Mouse (Mus musculus) MEL (cell line): ENCODE data around the gene Magi2.

ENCODE experiments used
- CTCF ChIP-seq, 3 experiments: IDR thresholded peaks in 2 of 3; conservative IDR thresholded peaks in 1 of 3; 2 replicates each; pipeline ENCODE4 v1.5.1; 2011 to 2012; ENCODE audit warnings: low read length in 3 of 3, low read depth in 2 of 3, mild to moderate bottlenecking in 2 of 3, improper control_type of control experiment in 1 of 3, inconsistent platforms in 1 of 3, mixed read lengths in 1 of 3, moderate library complexity in 1 of 3; ENCODE audit not compliant: control insufficient read depth in 1 of 3, insufficient read depth in 1 of 3, poor library complexity in 1 of 3, severe bottlenecking in 1 of 3
- EP300 ChIP-seq, 2 experiments: IDR thresholded peaks; 2 replicates each; pipeline ENCODE4 v1.6.1; 2011; ENCODE audit warnings: improper control_type of control experiment in 2 of 2, low read length in 2 of 2, low read depth in 1 of 2, mild to moderate bottlenecking in 1 of 2
- GATA1 ChIP-seq: IDR thresholded peaks from 2 replicates; pipeline ENCODE4 v1.6.1; 2011; ENCODE audit warnings: low read depth, low read length, improper control_type of control experiment
- HCFC1 ChIP-seq: IDR thresholded peaks from 2 replicates; pipeline ENCODE4 v1.6.1; 2012; ENCODE audit warnings: low read depth, mild to moderate bottlenecking, inconsistent platforms, low read length, improper control_type of control experiment, moderate library complexity
- MAX ChIP-seq: IDR thresholded peaks from 2 replicates; pipeline ENCODE4 v1.6.1; 2011; ENCODE audit warnings: low read length, improper control_type of control experiment
- MXI1 ChIP-seq: IDR thresholded peaks from 2 replicates; pipeline ENCODE4 v1.6.1; 2011; ENCODE audit warnings: mild to moderate bottlenecking, low read depth, low read length, improper control_type of control experiment
- NRF1 ChIP-seq: IDR thresholded peaks from 2 replicates; pipeline ENCODE4 v1.6.1; 2014; ENCODE audit warnings: low read depth, mild to moderate bottlenecking, inconsistent platforms, low read length, improper control_type of control experiment, moderate library complexity; ENCODE audit not compliant: poor library complexity, insufficient read depth, severe bottlenecking
- POLR2A ChIP-seq, 2 experiments: IDR thresholded peaks; 2 replicates each; pipeline ENCODE4 v1.6.1; 2011 to 2012; ENCODE audit warnings: low read length in 2 of 2, mild to moderate bottlenecking in 2 of 2, control low read depth in 1 of 2, improper control_type of control experiment in 1 of 2, low read depth in 1 of 2, moderate library complexity in 1 of 2; ENCODE audit not compliant: control insufficient read depth in 1 of 2, insufficient read depth in 1 of 2, poor library complexity in 1 of 2
- POLR2AphosphoS5 ChIP-seq: IDR thresholded peaks from 2 replicates; pipeline ENCODE4 v1.6.1; 2012; ENCODE audit warnings: low read depth, borderline replicate concordance, mild to moderate bottlenecking, inconsistent platforms, low read length, moderate library complexity, mixed read lengths
- SMC3 ChIP-seq: IDR thresholded peaks from 2 replicates; pipeline ENCODE4 v1.6.1; 2011; ENCODE audit warnings: low read depth, low read length, improper control_type of control experiment
- ZNF384 ChIP-seq: IDR thresholded peaks from 2 replicates; pipeline ENCODE4 v1.6.1; 2012; ENCODE audit warnings: low read depth, mild to moderate bottlenecking, inconsistent platforms, low read length, improper control_type of control experiment

DNA sequence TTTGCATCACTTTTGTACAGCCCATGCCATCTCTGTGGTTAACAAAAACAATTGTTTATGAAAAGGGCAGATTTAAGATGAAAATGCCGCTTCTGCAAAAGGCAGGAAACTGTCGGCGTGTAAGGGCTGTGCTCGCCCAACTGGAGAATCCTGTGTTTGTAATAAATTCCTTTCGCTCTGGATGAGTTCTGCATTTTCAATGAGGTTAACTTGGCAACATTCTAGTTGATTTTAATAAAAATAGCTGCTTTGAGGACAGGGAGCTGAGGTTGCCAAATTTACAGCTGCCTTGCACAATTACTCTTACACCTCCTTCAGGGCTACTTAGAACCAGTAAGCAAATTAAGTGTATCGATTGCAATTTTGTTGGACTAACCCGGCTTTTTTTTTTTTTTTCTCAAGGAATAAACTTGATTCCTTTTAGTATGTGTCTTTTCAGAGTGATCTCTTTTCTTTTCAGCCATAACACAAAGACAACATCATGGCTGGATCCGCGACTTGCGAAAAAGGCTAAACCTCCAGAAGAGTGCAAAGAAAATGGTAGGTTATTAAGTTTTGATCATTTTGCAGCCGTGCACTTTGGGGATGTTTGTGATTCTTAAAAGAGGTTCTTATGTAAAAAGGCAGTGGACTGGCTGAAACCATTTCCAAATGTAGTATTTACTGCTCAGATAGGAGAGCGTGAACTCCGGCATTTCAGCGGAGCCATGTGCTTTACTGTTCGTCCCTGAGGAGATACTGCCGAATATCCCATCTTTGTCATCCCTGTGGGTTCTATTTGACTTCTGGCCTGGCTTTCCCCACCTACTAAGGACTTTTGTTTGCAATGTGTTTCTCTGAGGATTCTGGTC lies 1001.3 kb downstream of the Magi2 start:
- no peak for TF ChIP-seq SMC3
- TF ChIP-seq POLR2A (IDR thresholded peaks at IDR 0.05; ENCODE audit: control insufficient read depth in 1 of 2, insufficient read depth in 1 of 2, low read depth in 1 of 2, low read length in 2 of 2, poor library complexity in 1 of 2): no peak
- no peak for TF ChIP-seq EP300 (IDR thresholded peaks at IDR 0.05; ENCODE audit: low read depth in 1 of 2, low read length in 2 of 2)
- no peak for TF ChIP-seq POLR2AphosphoS5
- no peak for TF ChIP-seq HCFC1
- TF ChIP-seq CTCF (IDR thresholded peaks at IDR 0.05 in 2 of 3, conservative IDR thresholded peaks at IDR 0.05 in 1 of 3; ENCODE audit: control insufficient read depth in 1 of 3, insufficient read depth in 1 of 3, low read depth in 2 of 3, low read length in 3 of 3, poor library complexity in 1 of 3, severe bottlenecking in 1 of 3): no peak
- no peak for TF ChIP-seq GATA1
- TF ChIP-seq MXI1: no peak
- TF ChIP-seq ZNF384: no peak
- no peak for TF ChIP-seq MAX
- TF ChIP-seq NRF1: no peak
